Mouse (Mus musculus) ES-Bruce4 (cell line): ENCODE results near the gene Odf3b.

Experiments
- CTCF ChIP-seq: IDR thresholded peaks from one replicate; pipeline ENCODE4 v1.8.1; 2011; ENCODE audit warnings: low read depth, low read length
- POLR2A ChIP-seq: IDR thresholded peaks from one replicate; pipeline ENCODE4 v1.8.1; 2011; ENCODE audit warnings: low read length; ENCODE audit not compliant: insufficient read depth

DNA sequence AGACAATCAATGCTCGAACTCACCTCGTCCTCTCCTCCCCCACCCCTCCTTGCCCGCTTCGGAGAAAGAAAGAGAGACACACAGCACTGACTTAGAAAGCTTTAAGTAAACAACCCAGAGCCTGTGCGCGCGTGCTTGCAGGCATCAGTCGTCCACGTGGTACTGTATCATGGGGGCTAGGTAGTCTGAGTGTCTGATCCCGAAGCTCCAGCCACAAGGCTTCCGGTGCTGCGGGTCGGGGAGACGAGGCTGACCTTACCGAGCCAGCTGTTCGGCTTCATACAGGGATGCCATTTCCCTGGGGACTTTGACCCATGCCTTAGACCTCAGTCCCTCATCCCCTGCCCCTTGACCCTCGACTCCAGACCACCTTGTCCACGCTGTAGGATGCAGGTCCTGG is 1.7 kb downstream of the Odf3b start:
- TF ChIP-seq POLR2A (no peak), CTCF (no peak)
